Mouse (Mus musculus): ENCODE data around the gene Igsf8. TPM values are rescaled to one million over a fixed set of nuclear protein-coding genes. Genes with fewer than 3 reads are reported as not detected.

Gene Igsf8
- total and polyA plus RNA-seq, 3 experiments: 13.1 to 71.4 (median 33.3) TPM

- DNase-seq (ENCODE audit: low spot score) (no peak), ATAC-seq (ENCODE audit: extremely low read depth, insufficient number of reproducible peaks, low FRiP score, poor library complexity, severe bottlenecking) (no peak)
- no peak for TF ChIP-seq TAL1 (conservative IDR thresholded peaks at IDR 0.05; ENCODE audit: low read depth, low read length)
- TF ChIP-seq CTCF (IDR thresholded peaks at IDR 0.05; ENCODE audit: low read depth, low read length): no peak
- TF ChIP-seq GATA1 (IDR thresholded peaks at IDR 0.05; ENCODE audit: borderline replicate concordance, low read length): no peak
- TF ChIP-seq POLR2AphosphoS5 (IDR thresholded peaks at IDR 0.05; ENCODE audit: insufficient replicate concordance, low read depth, low read length): no peak
- TF ChIP-seq GATA2 (IDR thresholded peaks at IDR 0.05; ENCODE audit: borderline replicate concordance, low read depth, low read length): no peak
- Histone ChIP-seq H3K4me3 (ENCODE audit: low read depth, low read length) (no peak overlapping the region), H3K36me3 (replicated peaks) (peaks cover 24% of the 10 kb centered on the region), H3K9me3 (replicated peaks) (peaks cover 9% of the 10 kb centered on the region), H3K27me3 (ENCODE audit: insufficient read depth, low read length) (peaks cover 34% of the 10 kb centered on the region), H3K4me1 (ENCODE audit: insufficient read depth, low read depth, low read length) (no peaks in the 10 kb centered on the region; the same call in 1 of the 2 replicates)
Observed at GRCm38 (mm10) chr1:172327206-172328001, 66.0 kb downstream of the Igsf8 start.

DNA sequence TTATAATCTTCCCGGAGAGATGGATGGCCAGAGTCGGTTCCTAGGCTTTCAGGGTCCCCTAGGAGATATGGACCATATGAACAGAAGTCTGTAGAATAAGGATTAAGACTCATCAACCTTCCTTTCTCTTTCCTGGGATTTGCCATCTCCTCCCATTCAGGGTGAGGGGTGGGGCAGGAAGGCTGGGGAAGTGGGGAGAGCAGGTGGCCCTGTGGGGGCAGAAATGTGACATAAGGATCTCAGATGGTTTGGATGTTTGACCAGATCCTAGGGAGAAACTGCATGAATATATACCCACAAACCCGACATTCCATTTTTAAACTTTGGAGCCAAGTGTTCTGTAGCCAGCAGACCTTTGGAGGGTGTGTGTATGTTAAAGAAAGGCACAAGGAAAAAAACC, 66.6 kb downstream of the Igsf8 start:
- TF ChIP-seq GATA1 (IDR thresholded peaks at IDR 0.05; ENCODE audit: borderline replicate concordance, low read length) (no peak), GATA2 (IDR thresholded peaks at IDR 0.05; ENCODE audit: borderline replicate concordance, low read depth, low read length) (no peak), POLR2AphosphoS5 (IDR thresholded peaks at IDR 0.05; ENCODE audit: insufficient replicate concordance, low read depth, low read length) (no peak), TAL1 (conservative IDR thresholded peaks at IDR 0.05; ENCODE audit: low read depth, low read length) (no peak), CTCF (IDR thresholded peaks at IDR 0.05; ENCODE audit: low read depth, low read length) (no peak)

DNA sequence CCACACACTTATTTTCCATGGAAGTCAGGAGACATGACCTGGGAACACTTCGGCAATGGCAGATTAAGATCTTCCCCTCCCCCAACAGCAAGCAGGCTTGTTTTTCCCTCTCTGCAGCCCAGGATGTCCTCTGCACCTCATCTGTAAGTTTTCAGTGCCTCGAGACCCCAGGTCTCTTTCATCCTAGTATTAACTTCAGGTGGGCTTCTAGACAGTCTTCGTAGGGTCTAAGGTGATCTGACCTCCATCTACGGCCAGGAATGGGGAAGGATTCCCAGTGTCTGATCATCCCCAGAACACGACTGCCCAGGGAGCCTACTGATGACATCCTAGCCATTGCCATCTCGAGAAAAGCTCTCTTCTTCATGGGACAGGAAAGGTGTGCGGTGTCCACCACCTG, 67.0 kb downstream of the Igsf8 start:
- ATAC-seq (ENCODE audit: extremely low read depth, insufficient number of reproducible peaks, low FRiP score, poor library complexity, severe bottlenecking): no peak
- Histone ChIP-seq H3K36me3 (replicated peaks) (peaks cover 13% of the 10 kb centered on the region), H3K27me3 (ENCODE audit: insufficient read depth, low read length) (peaks cover 34% of the 10 kb centered on the region), H3K9me3 (replicated peaks) (peaks cover 9% of the 10 kb centered on the region), H3K4me3 (ENCODE audit: low read depth, low read length) (no peak overlapping the region), H3K4me1 (ENCODE audit: insufficient read depth, low read depth, low read length) (no peaks in the 10 kb centered on the region; the same call in 1 of the 2 replicates)
- no peak for DNase-seq (ENCODE audit: low spot score)
- TF ChIP-seq CTCF (IDR thresholded peaks at IDR 0.05; ENCODE audit: low read depth, low read length) (no peak), POLR2AphosphoS5 (IDR thresholded peaks at IDR 0.05; ENCODE audit: insufficient replicate concordance, low read depth, low read length) (no peak), GATA2 (IDR thresholded peaks at IDR 0.05; ENCODE audit: borderline replicate concordance, low read depth, low read length) (no peak), GATA1 (IDR thresholded peaks at IDR 0.05; ENCODE audit: borderline replicate concordance, low read length) (no peak), TAL1 (conservative IDR thresholded peaks at IDR 0.05; ENCODE audit: low read depth, low read length) (no peak)

More for the DNA sequence above, 66.6 kb downstream of the Igsf8 start:
- Histone ChIP-seq H3K9me3 (replicated peaks) (peaks cover 9% of the 10 kb centered on the region), H3K27me3 (ENCODE audit: insufficient read depth, low read length) (peaks cover 34% of the 10 kb centered on the region), H3K4me1 (ENCODE audit: insufficient read depth, low read depth, low read length) (no peaks in the 10 kb centered on the region; the same call in 1 of the 2 replicates), H3K4me3 (ENCODE audit: low read depth, low read length) (no peak overlapping the region), H3K36me3 (replicated peaks) (peaks cover 17% of the 10 kb centered on the region)
- no peak for ATAC-seq (ENCODE audit: extremely low read depth, insufficient number of reproducible peaks, low FRiP score, poor library complexity, severe bottlenecking)
- no peak for DNase-seq (ENCODE audit: low spot score)

DNA sequence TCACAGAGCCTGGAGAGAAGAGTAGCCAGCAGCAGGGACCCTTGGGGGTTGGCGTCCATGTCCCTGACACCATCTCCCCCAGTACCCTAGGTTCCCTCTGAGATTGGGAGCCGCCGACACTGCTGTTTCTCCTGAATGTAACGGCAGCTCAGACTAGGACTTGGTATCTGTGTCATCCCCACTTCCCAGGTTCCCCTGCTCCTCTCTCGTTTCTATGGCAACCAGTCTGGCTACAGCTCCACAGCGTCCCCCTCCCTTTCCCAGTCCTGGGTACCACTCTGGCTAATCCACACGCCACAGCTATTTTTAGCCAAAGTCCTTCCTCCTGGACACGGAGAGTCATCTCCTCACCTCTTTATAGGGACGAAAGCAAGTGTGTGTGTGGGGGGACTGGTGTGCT, 67.7 kb downstream of the Igsf8 start, which contains the start of gene Kcnj9:
Kcnj9 (minus strand) TSS at position 188 of the 400 bp plus-strand sequence.
- no peak for DNase-seq (ENCODE audit: low spot score)
- Histone ChIP-seq H3K4me1 (ENCODE audit: insufficient read depth, low read depth, low read length) (no peaks in the 10 kb centered on the region; the same call in 1 of the 2 replicates), H3K9me3 (replicated peaks) (peaks cover 9% of the 10 kb centered on the region), H3K36me3 (replicated peaks) (peaks cover 11% of the 10 kb centered on the region), H3K4me3 (ENCODE audit: low read depth, low read length) (no peak within 1 kb of the TSS), H3K27me3 (ENCODE audit: insufficient read depth, low read length) (peaks cover 38% of the 10 kb centered on the region)
- no peak for ATAC-seq (ENCODE audit: extremely low read depth, insufficient number of reproducible peaks, low FRiP score, poor library complexity, severe bottlenecking)
- no peak for TF ChIP-seq GATA2 (IDR thresholded peaks at IDR 0.05; ENCODE audit: borderline replicate concordance, low read depth, low read length)
- TF ChIP-seq POLR2AphosphoS5 (IDR thresholded peaks at IDR 0.05; ENCODE audit: insufficient replicate concordance, low read depth, low read length): no peak
- no peak for TF ChIP-seq CTCF (IDR thresholded peaks at IDR 0.05; ENCODE audit: low read depth, low read length)
- TF ChIP-seq GATA1 (IDR thresholded peaks at IDR 0.05; ENCODE audit: borderline replicate concordance, low read length): no peak
- TF ChIP-seq TAL1 (conservative IDR thresholded peaks at IDR 0.05; ENCODE audit: low read depth, low read length): no peak

- peaks cover 9% of the 10 kb centered on the region for H3K9me3 ChIP-seq (replicated peaks)
- H3K27me3 ChIP-seq (ENCODE audit: insufficient read depth, low read length): peaks cover 38% of the 10 kb centered on the region
Observed at GRCm38 (mm10) chr1:172329616-172330015, 68.2 kb downstream of the Igsf8 start.

DNA sequence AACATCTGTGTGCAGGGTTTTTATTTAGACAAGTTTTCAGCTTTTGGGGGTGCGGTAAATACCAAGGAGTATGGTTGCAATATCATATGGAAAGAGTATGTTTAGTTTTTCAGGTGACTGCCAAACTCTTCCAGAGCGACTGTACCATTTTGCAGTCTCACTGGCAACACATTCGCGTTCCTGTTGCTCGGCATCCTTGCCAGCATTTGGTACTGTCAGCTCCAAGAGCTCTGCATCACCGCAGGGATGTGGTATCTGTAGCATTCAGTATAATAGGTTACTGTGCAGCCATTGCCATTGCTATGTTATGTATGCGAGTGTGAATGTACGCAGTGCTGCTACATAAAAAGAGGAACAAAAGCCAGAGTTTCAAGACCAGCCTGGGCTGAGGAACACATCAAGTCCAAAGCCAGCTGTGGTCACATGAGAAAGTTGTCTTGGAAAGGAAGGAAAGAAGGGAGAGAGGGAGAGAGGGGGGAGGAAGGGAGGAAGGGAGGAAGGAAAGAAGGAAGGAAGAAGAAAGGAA, 70.0 kb downstream of the Igsf8 start:
- H3K36me3 ChIP-seq (replicated peaks): no peaks in the 10 kb centered on the region
- H3K4me3 ChIP-seq (ENCODE audit: low read depth, low read length): no peak overlapping the region
- DNase-seq (ENCODE audit: low spot score) (no peak), ATAC-seq (ENCODE audit: extremely low read depth, insufficient number of reproducible peaks, low FRiP score, poor library complexity, severe bottlenecking) (no peak)
- TF ChIP-seq CTCF (IDR thresholded peaks at IDR 0.05; ENCODE audit: low read depth, low read length): no peak
- no peak for TF ChIP-seq TAL1 (conservative IDR thresholded peaks at IDR 0.05; ENCODE audit: low read depth, low read length)
- TF ChIP-seq GATA2 (IDR thresholded peaks at IDR 0.05; ENCODE audit: borderline replicate concordance, low read depth, low read length): no peak
- no peak for TF ChIP-seq GATA1 (IDR thresholded peaks at IDR 0.05; ENCODE audit: borderline replicate concordance, low read length)
- no peak for TF ChIP-seq POLR2AphosphoS5 (IDR thresholded peaks at IDR 0.05; ENCODE audit: insufficient replicate concordance, low read depth, low read length)
- peaks cover 34% of the 10 kb centered on the region for H3K27me3 ChIP-seq (ENCODE audit: insufficient read depth, low read length)
- no peaks in the 10 kb centered on the region for H3K4me1 ChIP-seq (ENCODE audit: insufficient read depth, low read depth, low read length)
- no peaks in the 10 kb centered on the region for H3K9me3 ChIP-seq (replicated peaks)

More at GRCm38 (mm10) chr1:172329616-172330015, 68.2 kb downstream of the Igsf8 start:
- H3K4me3 ChIP-seq (ENCODE audit: low read depth, low read length): no peak overlapping the region
- ATAC-seq (ENCODE audit: extremely low read depth, insufficient number of reproducible peaks, low FRiP score, poor library complexity, severe bottlenecking): no peak
- H3K4me1 ChIP-seq (ENCODE audit: insufficient read depth, low read depth, low read length): no peaks in the 10 kb centered on the region; the same call in 1 of the 2 replicates
- no peak for DNase-seq (ENCODE audit: low spot score)
- TF ChIP-seq GATA2 (IDR thresholded peaks at IDR 0.05; ENCODE audit: borderline replicate concordance, low read depth, low read length): no peak
- no peak for TF ChIP-seq TAL1 (conservative IDR thresholded peaks at IDR 0.05; ENCODE audit: low read depth, low read length)
- TF ChIP-seq POLR2AphosphoS5 (IDR thresholded peaks at IDR 0.05; ENCODE audit: insufficient replicate concordance, low read depth, low read length): no peak
- TF ChIP-seq CTCF (IDR thresholded peaks at IDR 0.05; ENCODE audit: low read depth, low read length): no peak
- no peak for TF ChIP-seq GATA1 (IDR thresholded peaks at IDR 0.05; ENCODE audit: borderline replicate concordance, low read length)
- peaks cover 11% of the 10 kb centered on the region for H3K36me3 ChIP-seq (replicated peaks)

All from G1E (cell line).